Comparison of ENCODE assay signal across 9 mouse cellular contexts in genomic region chr2:31667332-31667731, GRCm38 (mm10). TPM values are rescaled to one million over a fixed set of nuclear protein-coding genes. Genes with fewer than 3 reads are reported as not detected.
DNase-seq lines count a peak whose midpoint lies in the region; TF ChIP-seq lines count a peak whose summit lies in the region.
"Had no signal": no experiment of that assay in that cellular context is flagged by ENCODE, and none has a peak within 500 bp of the region (broad histone marks: within the 10 kb centered on the region; RNA-seq: fewer than 3 reads in every experiment).

No protein-coding gene starts in this region.

- TF ChIP-seq CTCF in lung, adult 2 months (IDR thresholded peaks at IDR 0.05; ENCODE audit: insufficient read depth, low read length), result peak; percentile 32; the same call in 1 of the 2 replicates
- peak; percentile 26; the same call in 1 of the 2 replicates for TF ChIP-seq CTCF in bone marrow macrophage, adult 2 months (IDR thresholded peaks at IDR 0.05; ENCODE audit: low read depth, low read length)

- no peak overlapping the region for H3K4me3 ChIP-seq in lung, adult 2 months (replicated peaks; ENCODE audit: extremely low read depth, low read depth, low read length)
- H3K4me3 ChIP-seq in bone marrow macrophage, adult 2 months (ENCODE audit: insufficient read depth, low read length), result no peak overlapping the region

- TF ChIP-seq POLR2A in lung, adult 2 months (IDR thresholded peaks at IDR 0.05; ENCODE audit: borderline replicate concordance, extremely low read depth, low read depth, low read length), result no peak
- TF ChIP-seq POLR2A in bone marrow macrophage, adult 2 months (IDR thresholded peaks at IDR 0.05; ENCODE audit: borderline replicate concordance, low read depth, low read length), result no peak

- no peaks in the 10 kb centered on the region; the same call in 1 of the 2 replicates for H3K4me1 ChIP-seq in lung, adult 2 months (ENCODE audit: control insufficient read depth, insufficient read depth, low read length)
- peaks cover 11% of the 10 kb centered on the region for H3K4me1 ChIP-seq in bone marrow macrophage, adult 2 months (ENCODE audit: control insufficient read depth, insufficient read depth, low read length)

- 32% methylated on average over 4 of the region's 4 CpGs for WGBS in lung, adult 2 months

- peak; percentile 25 to 42 for DNase-seq in cerebellum, postnatal 14 days
- DNase-seq in cerebellum, adult 8-10 months, result no peak
- no peak for DNase-seq in lung, adult 2 months
- DNase-seq in lung, postnatal 25 days (ENCODE audit: low spot score), result no peak
- DNase-seq in lung, postnatal 14 days, result peak; percentile 22
- DNase-seq in urinary bladder, postnatal 4 days (ENCODE audit: low spot score in 2 of 2), result no peak
- no peak for DNase-seq in left cerebral cortex, postnatal 25 days (ENCODE audit: low spot score in 2 of 2)

- no peak overlapping the region for H3K27ac ChIP-seq in bone marrow macrophage, adult 2 months (ENCODE audit: insufficient read depth, low read depth, low read length)

- intact Hi-C loops in left cerebral cortex, postnatal 25 days (cut with DNase I), result no loop called here

RNA-seq across cellular contexts. Expression of gene Exosc2, which starts 3.2 kb away (rescaled TPM):
- 7.7 and 8.8 TPM in 2 replicates for polyA plus RNA-seq in lung, adult 2 months (2012; rRNA removed)
- polyA plus RNA-seq in bone marrow macrophage, adult 2 months (2012; ENCODE audit: insufficient read depth, insufficient read length, missing spikeins), result 10.0 and 11.7 TPM in 2 replicates
- 10 to 100 TPM; 22.0 to 22.5 TPM for total RNA-seq in left cerebral cortex, postnatal 25 days (2021)

RNA-seq across cellular contexts. Expression of gene Abl1, which starts 20.8 kb away (rescaled TPM):
- 55.0 and 61.7 TPM in 2 replicates for polyA plus RNA-seq in lung, adult 2 months (2012; rRNA removed)
- 48.4 and 53.1 TPM in 2 replicates for polyA plus RNA-seq in bone marrow macrophage, adult 2 months (2012; ENCODE audit: insufficient read depth, insufficient read length, missing spikeins)
- total RNA-seq in left cerebral cortex, postnatal 25 days (2021), result 10 to 100 TPM; 35.5 to 43.7 TPM

RNA-seq across cellular contexts. Expression of gene Prdm12, which starts 27.5 kb away (rescaled TPM):
- polyA plus RNA-seq in lung, adult 2 months (2012; rRNA removed), result not detected in 2 replicates
- not detected in 2 replicates for polyA plus RNA-seq in bone marrow macrophage, adult 2 months (2012; ENCODE audit: insufficient read depth, insufficient read length, missing spikeins)
- under 1 TPM; 0.14 to 0.46 TPM for total RNA-seq in left cerebral cortex, postnatal 25 days (2021)
- polyA plus RNA-seq: lung, embryonic 16.5 days had no signal

Comparison
In these comparisons a context has a peak if more than half of its experiments do, and no peak if none do; other contexts are left out.
1. DNase-seq: peak in cerebellum, postnatal 14 days (2 of 2) and lung, postnatal 14 days (single experiment); none in cerebellum, adult 8-10 months (single experiment), lung, adult 2 months (single experiment), lung, postnatal 25 days (single experiment), urinary bladder, postnatal 4 days (0 of 2) and left cerebral cortex, postnatal 25 days (0 of 2).